Mouse (Mus musculus) midbrain, embryonic 15.5 days (tissue): ENCODE results near the gene Lyrm9. TPM values are rescaled to one million over a fixed set of nuclear protein-coding genes. Genes with fewer than 3 reads are reported as not detected.

Source experiments
- ATAC-seq: fragments of 200-750 bp; cut with Nextera tagmentation; replicated peaks from 2 replicates; pipeline ENCODE4 v1.8.0; 2017; ENCODE audit warnings: moderate TSS enrichment
- H3K27ac ChIP-seq: fragments of 300-500 bp; sonication (generic); 2 replicates; pipeline ENCODE4 v1.5.1; 2015; ENCODE audit warnings: mild to moderate bottlenecking, inconsistent platforms
- H3K27me3 ChIP-seq: fragments of 300-500 bp; sonication (generic); replicated peaks from 2 replicates; pipeline ENCODE4 v1.6.1; 2015; ENCODE audit warnings: inconsistent platforms
- H3K36me3 ChIP-seq: fragments of 300-500 bp; sonication (generic); replicated peaks from 2 replicates; pipeline ENCODE4 v1.6.1; 2015; ENCODE audit warnings: inconsistent platforms
- H3K4me1 ChIP-seq: fragments of 300-500 bp; sonication (generic); 2 replicates; pipeline ENCODE4 v1.6.1; 2015; ENCODE audit warnings: inconsistent platforms
- H3K4me2 ChIP-seq: fragments of 300-500 bp; sonication (generic); 2 replicates; pipeline ENCODE4 v1.6.1; 2015; ENCODE audit warnings: inconsistent platforms, mild to moderate bottlenecking, moderate library complexity
- H3K4me3 ChIP-seq: fragments of 300-500 bp; sonication (generic); 2 replicates; pipeline ENCODE4 v1.5.1; 2015; ENCODE audit warnings: mild to moderate bottlenecking, inconsistent platforms
- H3K9ac ChIP-seq: fragments of 300-500 bp; sonication (generic); 2 replicates; pipeline ENCODE4 v1.6.1; 2015; ENCODE audit warnings: mild to moderate bottlenecking, inconsistent platforms
- H3K9me3 ChIP-seq: fragments of 300-500 bp; sonication (generic); 2 replicates; pipeline ENCODE4 v1.6.1; 2016; ENCODE audit warnings: inconsistent platforms
- WGBS: fragments of 180-500 bp; shearing (Covaris S2); methylation state at CpG from one replicate; pipeline ENCODE4 v1.1.7; 2015; ENCODE audit warnings: mixed read lengths; 5-methylcytosine and 5-hydroxymethylcytosine counted together
- polyA plus RNA-seq: library from polyadenylated mRNA; unstranded; fragments of >200 nt; fragmentation: Nextera tagmentation; extraction: Ambion mirVana; gene quantifications from 2 replicates; pipeline ENCODE4 v1.2.1, GENCODE M21; 2015

The Lyrm9 gene
- polyA plus RNA-seq, 1 experiment from 2014 or later: 35.8 TPM

GRCm38 (mm10) chr11:78820337-78821000, 5.9 kb upstream of the Lyrm9 start:
- Histone ChIP-seq H3K4me1 (peaks cover 58% of the 10 kb centered on the region), H3K4me2 (no peak overlapping the region), H3K4me3 (no peak overlapping the region), H3K9ac (no peak overlapping the region), H3K36me3 (no peaks in the 10 kb centered on the region), H3K27ac (no peak overlapping the region), H3K27me3 (no peaks in the 10 kb centered on the region), H3K9me3 (no peaks in the 10 kb centered on the region)
- no peak for ATAC-seq
- 24% methylated on average over 12 of the region's 12 CpGs for WGBS

GRCm38 (mm10) chr11:78822792-78823498, 3.4 kb upstream of the Lyrm9 start:
- Histone ChIP-seq H3K27me3 (no peaks in the 10 kb centered on the region), H3K4me2 (no peak overlapping the region), H3K9ac (no peak overlapping the region), H3K27ac (peak overlapping the region; percentile 22; the same call in 1 of the 2 replicates), H3K36me3 (no peaks in the 10 kb centered on the region), H3K4me3 (no peak overlapping the region), H3K4me1 (peaks cover 59% of the 10 kb centered on the region), H3K9me3 (no peaks in the 10 kb centered on the region)
- WGBS: 57% methylated on average over 13 of the region's 13 CpGs
- no peak for ATAC-seq

GRCm38 (mm10) chr11:78827546-78827945, 1.2 kb downstream of the Lyrm9 start:
- WGBS: 29% methylated on average over 7 of the region's 7 CpGs

GRCm38 (mm10) chr11:78828386-78828785, 2.0 kb downstream of the Lyrm9 start:
- H3K4me3 ChIP-seq: no peak overlapping the region
- WGBS: 43% methylated on average over 2 of the region's 2 CpGs
- ATAC-seq: no peak

More at GRCm38 (mm10) chr11:78827546-78827945, 1.2 kb downstream of the Lyrm9 start:
- Histone ChIP-seq H3K9me3 (no peaks in the 10 kb centered on the region), H3K4me1 (peaks cover 36% of the 10 kb centered on the region), H3K9ac (peak overlapping the region; percentile 27; the same call in 1 of the 2 replicates), H3K4me3 (peak overlapping the region; percentile 73), H3K36me3 (no peaks in the 10 kb centered on the region), H3K27me3 (no peaks in the 10 kb centered on the region), H3K27ac (0 out of 2 replicates have a peak overlapping the region, but pooled peaks have one; percentile 88), H3K4me2 (peak overlapping the region; percentile 59)
- no peak for ATAC-seq

GRCm38 (mm10) chr11:78829373-78829772, 3.0 kb downstream of the Lyrm9 start:
- Histone ChIP-seq H3K4me2 (no peak overlapping the region), H3K36me3 (no peaks in the 10 kb centered on the region), H3K27me3 (no peaks in the 10 kb centered on the region), H3K27ac (no peak overlapping the region), H3K4me1 (peaks cover 26% of the 10 kb centered on the region), H3K9me3 (no peaks in the 10 kb centered on the region), H3K4me3 (no peak overlapping the region), H3K9ac (no peak overlapping the region)
- no peak for ATAC-seq
- 11% methylated on average over 6 of the region's 6 CpGs for whole genome bisulfite sequencing

More at GRCm38 (mm10) chr11:78828386-78828785, 2.0 kb downstream of the Lyrm9 start:
- Histone ChIP-seq H3K9ac (no peak overlapping the region), H3K4me2 (no peak overlapping the region), H3K4me1 (peaks cover 36% of the 10 kb centered on the region), H3K27ac (no peak overlapping the region), H3K27me3 (no peaks in the 10 kb centered on the region), H3K9me3 (no peaks in the 10 kb centered on the region), H3K36me3 (no peaks in the 10 kb centered on the region)

- Histone ChIP-seq H3K27ac (no peak overlapping the region), H3K27me3 (no peaks in the 10 kb centered on the region), H3K9me3 (no peaks in the 10 kb centered on the region), H3K9ac (no peak overlapping the region), H3K4me3 (no peak overlapping the region), H3K4me2 (no peak overlapping the region), H3K4me1 (peaks cover 23% of the 10 kb centered on the region), H3K36me3 (no peaks in the 10 kb centered on the region)
- 69% methylated on average over 8 of the region's 8 CpGs for WGBS
- ATAC-seq: no peak
Measured at GRCm38 (mm10) chr11:78830180-78830579, 3.8 kb downstream of the Lyrm9 start.

- no peak overlapping the region for H3K27ac ChIP-seq
- no peaks in the 10 kb centered on the region for H3K27me3 ChIP-seq
- H3K4me1 ChIP-seq: peaks cover 13% of the 10 kb centered on the region
- H3K9ac ChIP-seq: no peak overlapping the region
- ATAC-seq: no peak
- H3K9me3 ChIP-seq: no peaks in the 10 kb centered on the region
- no peaks in the 10 kb centered on the region for H3K36me3 ChIP-seq
- H3K4me3 ChIP-seq: no peak overlapping the region
- 69% methylated on average over 4 of the region's 4 CpGs for WGBS
- no peak overlapping the region for H3K4me2 ChIP-seq
Measured at GRCm38 (mm10) chr11:78831716-78832115, 5.3 kb downstream of the Lyrm9 start.

GRCm38 (mm10) chr11:78832117-78832726, 5.8 kb downstream of the Lyrm9 start:
- no peak overlapping the region for H3K27ac ChIP-seq
- H3K9me3 ChIP-seq: no peaks in the 10 kb centered on the region
- H3K36me3 ChIP-seq: no peaks in the 10 kb centered on the region
- H3K4me2 ChIP-seq: no peak overlapping the region
- no peaks in the 10 kb centered on the region for H3K27me3 ChIP-seq
- no peak overlapping the region for H3K4me3 ChIP-seq
- WGBS: 89% methylated on average over 10 of the region's 10 CpGs
- no peak for ATAC-seq
- peaks cover 8% of the 10 kb centered on the region for H3K4me1 ChIP-seq
- no peak overlapping the region for H3K9ac ChIP-seq

- H3K9ac ChIP-seq: no peak overlapping the region
- WGBS: 74% methylated on average over 13 of the region's 13 CpGs
- H3K4me1 ChIP-seq: peaks cover 1% of the 10 kb centered on the region
- no peaks in the 10 kb centered on the region for H3K27me3 ChIP-seq
- no peak overlapping the region for H3K4me3 ChIP-seq
- no peak overlapping the region for H3K27ac ChIP-seq
- H3K9me3 ChIP-seq: no peaks in the 10 kb centered on the region
- no peaks in the 10 kb centered on the region for H3K36me3 ChIP-seq
- ATAC-seq: no peak
- H3K4me2 ChIP-seq: no peak overlapping the region
Measured at GRCm38 (mm10) chr11:78832816-78833314, 6.5 kb downstream of the Lyrm9 start.

- Histone ChIP-seq H3K27me3 (no peaks in the 10 kb centered on the region), H3K4me3 (no peak overlapping the region), H3K36me3 (no peaks in the 10 kb centered on the region; the same call in 1 of the 2 replicates), H3K27ac (no peak overlapping the region), H3K9me3 (no peaks in the 10 kb centered on the region), H3K9ac (no peak overlapping the region), H3K4me1 (no peaks in the 10 kb centered on the region), H3K4me2 (no peak overlapping the region)
- ATAC-seq: no peak
- WGBS: 86% methylated on average over 4 of the region's 4 CpGs
Measured at GRCm38 (mm10) chr11:78836486-78836885, 10.1 kb downstream of the Lyrm9 start.

GRCm38 (mm10) chr11:78837989-78838388, 11.6 kb downstream of the Lyrm9 start:
- Histone ChIP-seq H3K4me2 (no peak overlapping the region), H3K27me3 (no peaks in the 10 kb centered on the region), H3K27ac (no peak overlapping the region), H3K9me3 (no peaks in the 10 kb centered on the region), H3K36me3 (no peaks in the 10 kb centered on the region; the same call in 1 of the 2 replicates), H3K4me1 (no peaks in the 10 kb centered on the region), H3K9ac (no peak overlapping the region), H3K4me3 (no peak overlapping the region)
- no peak for ATAC-seq
- 10% methylated on average over 11 of the region's 11 CpGs for WGBS

GRCm38 (mm10) chr11:78839491-78839890, 13.1 kb downstream of the Lyrm9 start:
- WGBS: 67% methylated on average over 14 of the region's 14 CpGs
- no peak overlapping the region for H3K4me3 ChIP-seq

More at GRCm38 (mm10) chr11:78839491-78839890, 13.1 kb downstream of the Lyrm9 start:
- Histone ChIP-seq H3K36me3 (no peaks in the 10 kb centered on the region; the same call in 1 of the 2 replicates), H3K27ac (no peak overlapping the region), H3K4me1 (no peaks in the 10 kb centered on the region), H3K9me3 (no peaks in the 10 kb centered on the region), H3K27me3 (no peaks in the 10 kb centered on the region), H3K4me2 (no peak overlapping the region), H3K9ac (no peak overlapping the region)
- no peak for ATAC-seq
